Mouse (Mus musculus) stomach, postnatal 0 days (tissue): ENCODE data around the gene Atp8b3. TPM values are rescaled to one million over a fixed set of nuclear protein-coding genes. Genes with fewer than 3 reads are reported as not detected.

Experiments used
- ATAC-seq: fragments of 200-750 bp; cut with Nextera tagmentation; 2 replicates; pipeline ENCODE4 v1.8.0; 2017; ENCODE audit not compliant: low FRiP score, low TSS enrichment
- DNase-seq: peaks from one replicate; pipeline ENCODE4 v3.0.0-alpha.2; 2016; ENCODE audit warnings: low spot score
- H3K27ac ChIP-seq: fragments of 300-500 bp; sonication (generic); replicated peaks from 2 replicates; pipeline ENCODE4 v1.5.1; 2014; ENCODE audit warnings: mild to moderate bottlenecking, control low read depth
- H3K27me3 ChIP-seq: fragments of 300-500 bp; sonication (generic); 2 replicates; pipeline ENCODE4 v1.6.1; 2014; ENCODE audit warnings: low read length; ENCODE audit not compliant: control insufficient read depth, insufficient read depth
- H3K36me3 ChIP-seq: fragments of 300-500 bp; sonication (generic); 2 replicates; pipeline ENCODE4 v1.6.1; 2014; ENCODE audit warnings: low read length, mixed read lengths; ENCODE audit not compliant: control insufficient read depth, insufficient read depth
- H3K4me1 ChIP-seq: fragments of 300-500 bp; sonication (generic); replicated peaks from 2 replicates; pipeline ENCODE4 v1.6.1; 2014; ENCODE audit warnings: antibody characterized with exemption; ENCODE audit not compliant: control insufficient read depth, insufficient read depth
- H3K4me2 ChIP-seq: fragments of 300-500 bp; sonication (generic); replicated peaks from 2 replicates; pipeline ENCODE4 v1.6.1; 2014; ENCODE audit warnings: low read depth, mild to moderate bottlenecking, control low read depth, moderate library complexity
- H3K4me3 ChIP-seq: fragments of 300-500 bp; sonication (generic); 2 replicates; pipeline ENCODE4 v1.5.1; 2014; ENCODE audit warnings: low read depth, low read length, control low read depth
- H3K9ac ChIP-seq: fragments of 300-500 bp; sonication (generic); 2 replicates; pipeline ENCODE4 v1.6.1; 2014; ENCODE audit warnings: mild to moderate bottlenecking, low read length, control low read depth, mixed read lengths
- H3K9me3 ChIP-seq: fragments of 300-500 bp; sonication (generic); 2 replicates; pipeline ENCODE4 v1.6.1; 2016; ENCODE audit warnings: low read length; ENCODE audit not compliant: control insufficient read depth
- CTCF ChIP-seq: IDR thresholded peaks from 2 replicates; pipeline ENCODE4 v1.5.1; 2016; ENCODE audit warnings: antibody characterized with exemption, low read depth, mild to moderate bottlenecking, moderate library complexity
- EP300 ChIP-seq: optimal IDR thresholded peaks from 2 replicates; pipeline ENCODE3; 2016; ENCODE audit warnings: antibody characterized with exemption
- WGBS: fragments of 180-500 bp; shearing (Covaris S2); extraction: QIAGEN DNeasy Blood & Tissue Kit; methylation state at CpG from one replicate; pipeline ENCODE4 v1.1.7; 2014; 5-methylcytosine and 5-hydroxymethylcytosine counted together
- polyA plus RNA-seq: library from polyadenylated mRNA; unstranded; fragments of >200 nt; fragmentation: Nextera tagmentation; extraction: Ambion mirVana; gene quantifications from 2 replicates; pipeline ENCODE4 v1.2.1, GENCODE M21; 2015

The Atp8b3 gene
- polyA plus RNA-seq, 1 experiment from 2014 or later, result 0.10 TPM

- H3K4me3 ChIP-seq, result no peak overlapping the region
- no peak overlapping the region for H3K27ac ChIP-seq
- H3K36me3 ChIP-seq, result no peaks in the 10 kb centered on the region
- 0 out of 2 replicates have a peak, but pooled peaks cover 1% of the 10 kb centered on the region for H3K27me3 ChIP-seq
- H3K4me1 ChIP-seq, result no peaks in the 10 kb centered on the region
- no peak overlapping the region for H3K4me2 ChIP-seq
- no peak overlapping the region for H3K9ac ChIP-seq
- no peak for DNase-seq
- TF ChIP-seq CTCF, result no peak
- no peak for TF ChIP-seq EP300
- 73% methylated on average over 5 of the region's 5 CpGs for WGBS
- no peak for ATAC-seq
- H3K9me3 ChIP-seq, result no peaks in the 10 kb centered on the region
Observed at GRCm38 (mm10) chr10:80478531-80478930, 60.4 kb downstream of the Atp8b3 start.

GRCm38 (mm10) chr10:80475290-80475959 is 63.5 kb downstream of the Atp8b3 start:
- WGBS, result 2% methylated on average over 52 of the region's 58 CpGs
- H3K4me3 ChIP-seq, result peak overlapping the region; percentile 52
- H3K9ac ChIP-seq, result peak overlapping the region; percentile 61
- peak overlapping the region; percentile 18; the same call in 1 of the 2 replicates for H3K27ac ChIP-seq
- H3K9me3 ChIP-seq, result no peaks in the 10 kb centered on the region
- no peak for TF ChIP-seq CTCF
- TF ChIP-seq EP300, result no peak
- peak overlapping the region; percentile 68 for H3K4me2 ChIP-seq
- peak; percentile 89 for DNase-seq
- H3K36me3 ChIP-seq, result no peaks in the 10 kb centered on the region
- peak; percentile 90 for ATAC-seq
- H3K4me1 ChIP-seq, result no peaks in the 10 kb centered on the region
- H3K27me3 ChIP-seq, result no peaks in the 10 kb centered on the region; the same call in 1 of the 2 replicates

Other genes with a start within 250 kb of the Atp8b3 start
- 766 and 821 TPM in 2 replicates for gene Rps15, start 246.7 kb downstream of the Atp8b3 start, polyA plus RNA-seq
- gene Apc2, start 243.1 kb downstream of the Atp8b3 start, polyA plus RNA-seq, result 1.2 and 1.3 TPM in 2 replicates
- 50.3 and 51.2 TPM in 2 replicates for gene 2310011J03Rik, start 218.6 kb downstream of the Atp8b3 start, polyA plus RNA-seq
- gene Pcsk4, start 209.6 kb downstream of the Atp8b3 start, polyA plus RNA-seq, result 2.2 and 2.3 TPM in 2 replicates
- 13.5 and 17.6 TPM in 2 replicates for gene Reep6, start 209.2 kb downstream of the Atp8b3 start, polyA plus RNA-seq
- gene Adamtsl5, start 190.7 kb downstream of the Atp8b3 start, polyA plus RNA-seq, result 12.2 and 12.8 TPM in 2 replicates
- gene Plk5, start 182.7 kb downstream of the Atp8b3 start, polyA plus RNA-seq, result 0.07 TPM in 2 replicates
- gene Mex3d, start 151.5 kb downstream of the Atp8b3 start, polyA plus RNA-seq, result 4.1 and 4.5 TPM in 2 replicates
- 81.1 and 82.9 TPM in 2 replicates for gene Mbd3, start 139.6 kb downstream of the Atp8b3 start, polyA plus RNA-seq
- 859 and 899 TPM in 2 replicates for gene Uqcr11, start 132.3 kb downstream of the Atp8b3 start, polyA plus RNA-seq
- gene Tcf3, start 105.5 kb downstream of the Atp8b3 start, polyA plus RNA-seq, result 30.9 and 37.0 TPM in 2 replicates
- 0.01 and 0.02 TPM in 2 replicates for gene Onecut3, start 44.3 kb downstream of the Atp8b3 start, polyA plus RNA-seq
- 7.1 and 8.5 TPM in 2 replicates for gene Rexo1, start 22.4 kb upstream of the Atp8b3 start, polyA plus RNA-seq
- gene Klf16, start 38.2 kb upstream of the Atp8b3 start, polyA plus RNA-seq, result 8.3 and 8.4 TPM in 2 replicates
- 92.5 and 103 TPM in 2 replicates for gene Abhd17a, start 51.2 kb upstream of the Atp8b3 start, polyA plus RNA-seq
- gene Scamp4, start 63.7 kb upstream of the Atp8b3 start, polyA plus RNA-seq, result 67.8 and 77.3 TPM in 2 replicates
- 4.1 and 4.3 TPM in 2 replicates for gene Adat3, start 63.8 kb upstream of the Atp8b3 start, polyA plus RNA-seq
- 1.4 and 1.7 TPM in 2 replicates for gene Gm49322, start 66.9 kb upstream of the Atp8b3 start, polyA plus RNA-seq
- gene Csnk1g2, start 83.7 kb upstream of the Atp8b3 start, polyA plus RNA-seq, result 75.4 and 83.9 TPM in 2 replicates
- gene Btbd2, start 117.9 kb upstream of the Atp8b3 start, polyA plus RNA-seq, result 28.3 and 30.0 TPM in 2 replicates
- 55.2 and 61.7 TPM in 2 replicates for gene Mknk2, start 139.0 kb upstream of the Atp8b3 start, polyA plus RNA-seq
- 22.9 and 23.9 TPM in 2 replicates for gene Mob3a, start 162.9 kb upstream of the Atp8b3 start, polyA plus RNA-seq
- 14.8 and 18.0 TPM in 2 replicates for gene Izumo4, start 163.1 kb upstream of the Atp8b3 start, polyA plus RNA-seq
- gene Ap3d1, start 203.1 kb upstream of the Atp8b3 start, polyA plus RNA-seq, result 38.7 and 42.7 TPM in 2 replicates
- gene Dot1l, start 216.1 kb upstream of the Atp8b3 start, polyA plus RNA-seq, result 5.4 and 6.2 TPM in 2 replicates